Mouse (Mus musculus) urinary bladder, postnatal 14 days (tissue): Measurements from ENCODE around the gene Mrpl24.
"Not testable (repeated sequence)": the region's sequence is repeated elsewhere in the genome, so short reads cannot be mapped to it uniquely, and the experiment has no call there.

Experiments used
- DNase-seq: peaks from one replicate; pipeline ENCODE4 v3.0.0; 2021; ENCODE audit warnings: low spot score

Mrpl24 gene

GRCm38 (mm10) chr3:87919336-87920108 lies at the start of gene Mrpl24:
Gene Mrpl24, plus strand, starts transcription at chr3:87919506.
- peak; percentile 77 for DNase-seq

- no peak for DNase-seq
Observed at GRCm38 (mm10) chr3:87877730-87878129, 41.6 kb upstream of the Mrpl24 start.

- DNase-seq, result no peak
Observed at GRCm38 (mm10) chr3:87884291-87884690, 35.0 kb upstream of the Mrpl24 start.

GRCm38 (mm10) chr3:87884708-87885251 lies 34.5 kb upstream of the Mrpl24 start:
- peak; percentile 42 for DNase-seq

- DNase-seq, result peak; percentile 89
Observed at GRCm38 (mm10) chr3:87885281-87886003, 33.9 kb upstream of the Mrpl24 start, which contains the start of gene Prcc. Gene Prcc, minus strand, starts transcription at chr3:87885608.

GRCm38 (mm10) chr3:87886004-87886365 lies 33.3 kb upstream of the Mrpl24 start:
- peak; percentile 33 for DNase-seq

GRCm38 (mm10) chr3:87886416-87886815 lies 32.9 kb upstream of the Mrpl24 start:
- DNase-seq, result no peak

GRCm38 (mm10) chr3:87887400-87887799 lies 31.9 kb upstream of the Mrpl24 start:
- DNase-seq, result not testable (repeated sequence)

- DNase-seq, result no peak
Observed at GRCm38 (mm10) chr3:87891481-87891880, 27.8 kb upstream of the Mrpl24 start.

- DNase-seq, result no peak
Observed at GRCm38 (mm10) chr3:87893367-87893905, 25.9 kb upstream of the Mrpl24 start.

- DNase-seq, result no peak
Observed at GRCm38 (mm10) chr3:87899266-87899665, 20.0 kb upstream of the Mrpl24 start.

- no peak for DNase-seq
Observed at GRCm38 (mm10) chr3:87899776-87900175, 19.5 kb upstream of the Mrpl24 start.

- DNase-seq, result no peak
Observed at GRCm38 (mm10) chr3:87901036-87901624, 18.2 kb upstream of the Mrpl24 start.

GRCm38 (mm10) chr3:87901959-87902358 lies 17.3 kb upstream of the Mrpl24 start:
- not testable (repeated sequence) for DNase-seq

GRCm38 (mm10) chr3:87903821-87904220 lies 15.5 kb upstream of the Mrpl24 start:
- no peak for DNase-seq

- peak; percentile 94 for DNase-seq
Observed at GRCm38 (mm10) chr3:87905880-87906485, 13.3 kb upstream of the Mrpl24 start, which contains the start of gene Hdgf. Gene Hdgf, plus strand, starts transcription at chr3:87906321.

GRCm38 (mm10) chr3:87906601-87906980 lies 12.7 kb upstream of the Mrpl24 start:
- DNase-seq, result peak; percentile 39

GRCm38 (mm10) chr3:87906981-87907857 lies 12.1 kb upstream of the Mrpl24 start:
- DNase-seq, result peak; percentile 70

- DNase-seq, result no peak
Observed at GRCm38 (mm10) chr3:87907906-87908305, 11.4 kb upstream of the Mrpl24 start.

- DNase-seq, result no peak
Observed at GRCm38 (mm10) chr3:87909381-87909780, 9.9 kb upstream of the Mrpl24 start.

GRCm38 (mm10) chr3:87909874-87910273 lies 9.4 kb upstream of the Mrpl24 start:
- no peak for DNase-seq
